Mouse (Mus musculus): ENCODE results near the gene Acyp2. TPM values are rescaled to one million over a fixed set of nuclear protein-coding genes. Genes with fewer than 3 reads are reported as not detected.

The Acyp2 gene
- polyA plus RNA-seq (2015; fragmentation: Nextera tagmentation; extraction: Ambion mirVana), result 6.1 and 8.0 TPM in 2 replicates

- peak; percentile 89 for ATAC-seq (ENCODE audit: insufficient number of reproducible peaks, insufficient read depth, low FRiP score, low TSS enrichment, low read depth)
- Histone ChIP-seq H3K9me3 (no peaks in the 10 kb centered on the region), H3K36me3 (no peaks in the 10 kb centered on the region), H3K27me3 (no peaks in the 10 kb centered on the region), H3K27ac (peak within 1 kb of the TSS; percentile 57; the same call in 1 of the 2 replicates), H3K4me2 (peak within 1 kb of the TSS; percentile 68), H3K4me1 (no peaks in the 10 kb centered on the region), H3K4me3 (peak within 1 kb of the TSS; percentile 68), H3K9ac (peak within 1 kb of the TSS; percentile 82)
- under 1% methylated on average over 40 of the region's 40 CpGs for WGBS
Observed at GRCm38 (mm10) chr11:30649001-30649637, at the start of gene Acyp2. Acyp2 (minus strand) TSS chr11:30649587.

GRCm38 (mm10) chr11:30689421-30689820 lies 40.0 kb upstream of the Acyp2 start:
- Histone ChIP-seq H3K4me3 (no peak overlapping the region), H3K9me3 (no peaks in the 10 kb centered on the region), H3K4me2 (no peak overlapping the region), H3K27ac (no peak overlapping the region), H3K27me3 (no peaks in the 10 kb centered on the region), H3K36me3 (no peaks in the 10 kb centered on the region), H3K4me1 (no peaks in the 10 kb centered on the region), H3K9ac (no peak overlapping the region)
- no peak for ATAC-seq (ENCODE audit: insufficient number of reproducible peaks, insufficient read depth, low FRiP score, low TSS enrichment, low read depth)
- WGBS, result 79% methylated on average over 1 of the region's 1 CpGs

GRCm38 (mm10) chr11:30676086-30676485 lies 26.7 kb upstream of the Acyp2 start:
- Histone ChIP-seq H3K4me2 (no peak overlapping the region), H3K9ac (no peak overlapping the region), H3K27ac (no peak overlapping the region), H3K4me1 (no peaks in the 10 kb centered on the region), H3K27me3 (no peaks in the 10 kb centered on the region), H3K9me3 (no peaks in the 10 kb centered on the region), H3K36me3 (no peaks in the 10 kb centered on the region), H3K4me3 (no peak overlapping the region)
- 75% methylated on average over 1 of the region's 1 CpGs for WGBS
- ATAC-seq (ENCODE audit: insufficient number of reproducible peaks, insufficient read depth, low FRiP score, low TSS enrichment, low read depth), result no peak

- Histone ChIP-seq H3K4me1 (no peaks in the 10 kb centered on the region), H3K27ac (no peak overlapping the region), H3K4me3 (no peak overlapping the region), H3K36me3 (no peaks in the 10 kb centered on the region), H3K4me2 (no peak overlapping the region), H3K9ac (no peak overlapping the region), H3K27me3 (no peaks in the 10 kb centered on the region), H3K9me3 (no peaks in the 10 kb centered on the region)
- ATAC-seq (ENCODE audit: insufficient number of reproducible peaks, insufficient read depth, low FRiP score, low TSS enrichment, low read depth), result no peak
- 24% methylated on average over 1 of the region's 1 CpGs for WGBS
Observed at GRCm38 (mm10) chr11:30672719-30673118, 23.3 kb upstream of the Acyp2 start.

- no peak overlapping the region for H3K4me3 ChIP-seq
- no peaks in the 10 kb centered on the region for H3K9me3 ChIP-seq
- H3K27me3 ChIP-seq, result no peaks in the 10 kb centered on the region
- no peaks in the 10 kb centered on the region for H3K4me1 ChIP-seq
- H3K36me3 ChIP-seq, result no peaks in the 10 kb centered on the region
- H3K4me2 ChIP-seq, result no peak overlapping the region
- ATAC-seq (ENCODE audit: insufficient number of reproducible peaks, insufficient read depth, low FRiP score, low TSS enrichment, low read depth), result no peak
- no peak overlapping the region for H3K9ac ChIP-seq
- no peak overlapping the region for H3K27ac ChIP-seq
- WGBS, result 83% methylated on average over 3 of the region's 3 CpGs
Observed at GRCm38 (mm10) chr11:30663001-30663400, 13.6 kb upstream of the Acyp2 start.

GRCm38 (mm10) chr11:30662591-30662990 lies 13.2 kb upstream of the Acyp2 start:
- Histone ChIP-seq H3K4me3 (no peak overlapping the region), H3K4me1 (no peaks in the 10 kb centered on the region), H3K4me2 (no peak overlapping the region), H3K9ac (no peak overlapping the region), H3K36me3 (no peaks in the 10 kb centered on the region), H3K9me3 (no peaks in the 10 kb centered on the region), H3K27ac (no peak overlapping the region), H3K27me3 (no peaks in the 10 kb centered on the region)
- ATAC-seq (ENCODE audit: insufficient number of reproducible peaks, insufficient read depth, low FRiP score, low TSS enrichment, low read depth), result no peak
- 80% methylated on average over 2 of the region's 2 CpGs for WGBS

GRCm38 (mm10) chr11:30657069-30657468 lies 7.7 kb upstream of the Acyp2 start:
- no peaks in the 10 kb centered on the region for H3K36me3 ChIP-seq
- 35% methylated on average over 2 of the region's 2 CpGs for WGBS
- H3K4me3 ChIP-seq, result no peak overlapping the region
- no peak overlapping the region for H3K27ac ChIP-seq
- no peak overlapping the region for H3K4me2 ChIP-seq
- no peaks in the 10 kb centered on the region for H3K9me3 ChIP-seq
- H3K4me1 ChIP-seq, result no peaks in the 10 kb centered on the region
- no peaks in the 10 kb centered on the region for H3K27me3 ChIP-seq
- H3K9ac ChIP-seq, result no peak overlapping the region
- no peak for ATAC-seq (ENCODE audit: insufficient number of reproducible peaks, insufficient read depth, low FRiP score, low TSS enrichment, low read depth)

GRCm38 (mm10) chr11:30656060-30656459 lies 6.7 kb upstream of the Acyp2 start:
- no peak overlapping the region for H3K4me3 ChIP-seq
- no peak overlapping the region for H3K4me2 ChIP-seq
- no peaks in the 10 kb centered on the region for H3K27me3 ChIP-seq
- WGBS, result 93% methylated on average over 4 of the region's 4 CpGs
- no peaks in the 10 kb centered on the region for H3K36me3 ChIP-seq
- no peaks in the 10 kb centered on the region for H3K9me3 ChIP-seq
- H3K27ac ChIP-seq, result no peak overlapping the region
- ATAC-seq (ENCODE audit: insufficient number of reproducible peaks, insufficient read depth, low FRiP score, low TSS enrichment, low read depth), result no peak
- no peaks in the 10 kb centered on the region for H3K4me1 ChIP-seq
- H3K9ac ChIP-seq, result no peak overlapping the region

GRCm38 (mm10) chr11:30650416-30650815 lies 1.0 kb upstream of the Acyp2 start:
- Histone ChIP-seq H3K4me3 (no peak overlapping the region), H3K4me2 (no peak overlapping the region), H3K27me3 (no peaks in the 10 kb centered on the region), H3K36me3 (no peaks in the 10 kb centered on the region), H3K9me3 (no peaks in the 10 kb centered on the region), H3K4me1 (no peaks in the 10 kb centered on the region), H3K27ac (no peak overlapping the region), H3K9ac (no peak overlapping the region)
- ATAC-seq (ENCODE audit: insufficient number of reproducible peaks, insufficient read depth, low FRiP score, low TSS enrichment, low read depth), result no peak
- 95% methylated on average over 1 of the region's 1 CpGs for WGBS

GRCm38 (mm10) chr11:30635674-30636073 lies 13.7 kb downstream of the Acyp2 start:
- no peak overlapping the region for H3K4me3 ChIP-seq
- no peaks in the 10 kb centered on the region for H3K36me3 ChIP-seq
- no peaks in the 10 kb centered on the region for H3K27me3 ChIP-seq
- no peak overlapping the region for H3K27ac ChIP-seq
- no peak overlapping the region for H3K4me2 ChIP-seq
- no peaks in the 10 kb centered on the region for H3K4me1 ChIP-seq
- no peaks in the 10 kb centered on the region for H3K9me3 ChIP-seq
- no peak overlapping the region for H3K9ac ChIP-seq
- WGBS, result 89% methylated on average over 1 of the region's 1 CpGs
- ATAC-seq (ENCODE audit: insufficient number of reproducible peaks, insufficient read depth, low FRiP score, low TSS enrichment, low read depth), result no peak

- no peaks in the 10 kb centered on the region for H3K36me3 ChIP-seq
- WGBS, result 81% methylated on average over 6 of the region's 6 CpGs
- H3K4me1 ChIP-seq, result no peaks in the 10 kb centered on the region
- H3K4me3 ChIP-seq, result no peak overlapping the region
- ATAC-seq (ENCODE audit: insufficient number of reproducible peaks, insufficient read depth, low FRiP score, low TSS enrichment, low read depth), result no peak
- H3K27me3 ChIP-seq, result no peaks in the 10 kb centered on the region
- H3K4me2 ChIP-seq, result no peak overlapping the region
- H3K9me3 ChIP-seq, result no peaks in the 10 kb centered on the region
- no peak overlapping the region for H3K9ac ChIP-seq
- H3K27ac ChIP-seq, result no peak overlapping the region
Observed at GRCm38 (mm10) chr11:30630514-30630913, 18.9 kb downstream of the Acyp2 start.

- no peaks in the 10 kb centered on the region for H3K27me3 ChIP-seq
- H3K27ac ChIP-seq, result no peak overlapping the region
- H3K4me3 ChIP-seq, result no peak overlapping the region
- H3K9me3 ChIP-seq, result no peaks in the 10 kb centered on the region
- H3K9ac ChIP-seq, result no peak overlapping the region
- ATAC-seq (ENCODE audit: insufficient number of reproducible peaks, insufficient read depth, low FRiP score, low TSS enrichment, low read depth), result no peak
- no peaks in the 10 kb centered on the region for H3K36me3 ChIP-seq
- 88% methylated on average over 2 of the region's 2 CpGs for WGBS
- H3K4me1 ChIP-seq, result no peaks in the 10 kb centered on the region
- H3K4me2 ChIP-seq, result no peak overlapping the region
Observed at GRCm38 (mm10) chr11:30623218-30623617, 26.2 kb downstream of the Acyp2 start.

Data from embryonic facial prominence, embryonic 13.5 days (tissue).